Mouse (Mus musculus) frontal cortex, adult (tissue): ENCODE results near the gene Foxs1.

Experiments
- ATAC-seq: cut with Nextera tagmentation; 2 replicates; pipeline ENCODE4 v1.9.2; 2017; ENCODE audit warnings: mild to moderate bottlenecking, moderate library complexity, mixed read lengths; ENCODE audit not compliant: low TSS enrichment

Gene Foxs1

GRCm38 (mm10) chr2:152928219-152928987 lies 4.6 kb downstream of the Foxs1 start:
- ATAC-seq, result no peak

DNA sequence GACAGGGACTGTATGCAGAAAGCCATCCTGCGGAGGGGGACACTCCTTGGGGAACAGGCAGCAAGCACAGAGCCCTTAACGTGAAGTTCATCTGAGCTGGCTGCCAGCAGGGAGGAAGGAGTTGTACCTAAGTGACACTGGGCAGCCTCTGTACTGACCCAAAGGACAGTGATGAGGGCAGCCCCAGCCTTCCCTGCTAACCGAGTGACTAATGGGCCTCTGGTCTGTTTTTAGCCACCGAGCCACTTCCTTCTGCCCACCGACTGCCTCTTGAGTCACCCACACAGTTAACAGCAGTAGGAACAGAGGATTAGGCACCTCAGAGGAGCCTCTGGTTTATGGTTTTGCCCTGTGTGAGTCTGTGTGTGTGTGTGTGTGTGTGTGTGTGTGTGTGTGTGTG lies 5.6 kb downstream of the Foxs1 start:
- ATAC-seq, result peak; percentile 76

GRCm38 (mm10) chr2:152926896-152927295 lies 6.1 kb downstream of the Foxs1 start:
- ATAC-seq, result no peak

- no peak for ATAC-seq
Measured at GRCm38 (mm10) chr2:152925189-152925872, 7.7 kb downstream of the Foxs1 start.

DNA sequence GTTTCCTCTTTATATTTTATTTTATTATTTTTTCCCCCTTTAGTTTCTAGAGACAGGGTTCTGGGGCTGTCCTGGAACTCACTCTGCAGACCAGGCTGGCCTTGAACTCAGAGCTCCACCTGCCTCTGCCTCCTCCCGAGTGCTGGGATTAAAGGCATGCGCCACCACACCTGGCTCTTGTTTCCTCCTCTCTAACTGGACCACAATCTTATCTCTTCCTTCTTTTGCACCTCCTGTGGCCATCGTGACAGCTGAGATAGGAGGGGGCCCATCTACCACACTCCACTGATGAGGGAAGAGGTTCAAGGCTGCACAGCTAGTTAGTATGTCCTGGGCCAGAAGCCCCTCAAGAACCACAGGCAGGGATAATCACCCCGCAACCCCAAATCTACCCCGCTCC lies 8.5 kb downstream of the Foxs1 start:
- no peak for ATAC-seq

DNA sequence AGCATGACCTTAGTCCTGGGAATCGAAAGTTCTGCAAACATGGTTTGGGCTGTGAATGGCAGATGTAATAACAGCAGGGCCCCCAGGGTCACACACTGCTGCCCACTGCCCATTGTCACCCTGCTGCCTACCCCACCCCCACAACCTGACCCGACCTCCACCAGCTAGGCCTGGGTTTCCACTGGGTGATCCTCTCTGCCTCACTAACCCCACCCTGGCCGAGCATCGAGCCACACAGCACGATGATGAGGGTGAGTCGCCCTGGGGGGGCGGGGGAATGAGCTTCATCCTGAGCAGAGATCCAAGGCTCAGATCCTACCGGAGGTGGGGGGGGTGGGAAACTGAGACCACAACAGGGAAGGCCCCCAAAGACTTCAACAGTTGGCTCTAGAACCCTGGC lies 8.9 kb downstream of the Foxs1 start:
- ATAC-seq, result no peak

DNA sequence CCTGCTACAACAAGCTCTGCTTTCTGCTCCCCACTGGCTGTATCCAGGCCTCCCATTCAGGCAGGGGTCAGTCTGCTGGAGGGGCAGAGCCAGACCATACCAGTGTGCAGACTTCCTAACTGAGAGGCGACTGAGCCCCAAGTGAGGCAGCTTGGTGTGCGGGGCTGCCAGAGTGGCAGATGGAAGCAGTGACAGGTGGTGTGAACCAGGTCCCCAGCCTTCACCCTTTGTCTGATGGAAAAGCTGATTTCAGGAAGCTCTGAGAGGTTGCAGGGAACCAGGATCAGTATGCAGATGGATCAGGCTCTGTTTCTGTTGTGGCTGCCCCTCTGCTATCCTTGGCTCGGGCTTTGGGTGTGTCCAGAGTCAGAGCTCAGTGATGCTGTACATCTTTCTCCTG lies 9.4 kb downstream of the Foxs1 start:
- ATAC-seq, result no peak

GRCm38 (mm10) chr2:152922376-152922775 lies 10.6 kb downstream of the Foxs1 start:
- ATAC-seq, result no peak

- ATAC-seq, result no peak
Measured at GRCm38 (mm10) chr2:152917671-152918070, 15.3 kb downstream of the Foxs1 start.

DNA sequence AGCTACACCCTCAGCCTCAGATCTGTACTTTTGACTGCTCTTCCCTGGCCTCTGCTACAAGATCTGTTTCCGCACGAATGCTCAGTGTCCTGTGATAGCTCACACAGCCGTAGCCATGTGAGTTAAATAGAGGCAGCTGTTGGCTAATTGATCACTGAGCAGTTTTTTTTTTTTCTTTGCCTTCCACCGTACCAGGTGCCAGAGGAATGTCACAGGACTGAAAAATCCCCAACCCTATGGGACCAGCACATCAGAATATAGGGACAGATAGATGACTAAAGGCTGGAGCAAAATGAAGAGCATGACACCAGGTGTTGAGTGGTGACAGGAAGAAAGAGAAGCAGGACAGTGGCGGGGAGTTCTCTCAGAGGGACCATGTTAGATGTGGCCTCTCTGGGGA lies 16.9 kb downstream of the Foxs1 start:
- no peak for ATAC-seq

GRCm38 (mm10) chr2:152915453-152915852 lies 17.6 kb downstream of the Foxs1 start:
- ATAC-seq, result no peak

- peak; percentile 95 for ATAC-seq
Measured at GRCm38 (mm10) chr2:152914310-152915120, 18.5 kb downstream of the Foxs1 start.

GRCm38 (mm10) chr2:152913471-152913870 lies 19.5 kb downstream of the Foxs1 start:
- ATAC-seq, result no peak

GRCm38 (mm10) chr2:152911432-152911831 lies 21.6 kb downstream of the Foxs1 start:
- no peak for ATAC-seq

DNA sequence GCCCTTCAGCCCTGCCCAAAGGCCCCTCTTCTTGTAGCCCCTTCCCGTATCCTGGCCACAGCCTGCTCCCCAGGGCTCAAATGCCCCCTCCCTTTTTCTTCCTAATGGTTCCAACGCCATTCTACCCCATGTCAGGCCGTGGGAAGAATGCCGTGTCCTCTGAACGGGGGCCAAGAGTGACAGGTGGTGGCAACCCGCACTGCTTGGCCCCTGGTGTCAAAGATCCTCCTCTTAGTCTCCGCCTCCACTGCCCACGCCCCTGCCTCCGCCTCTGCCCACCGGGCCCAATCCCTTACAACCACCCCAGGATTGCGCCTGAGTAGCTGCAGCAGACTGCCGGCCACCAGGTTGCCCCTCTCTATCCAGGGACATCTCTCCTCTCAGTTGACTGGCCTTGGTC lies 22.0 kb downstream of the Foxs1 start, which contains the start of gene Mylk2:
TSS of gene Mylk2 (plus strand) at position 322 of the 400 bp plus-strand sequence.
- ATAC-seq, result no peak

DNA sequence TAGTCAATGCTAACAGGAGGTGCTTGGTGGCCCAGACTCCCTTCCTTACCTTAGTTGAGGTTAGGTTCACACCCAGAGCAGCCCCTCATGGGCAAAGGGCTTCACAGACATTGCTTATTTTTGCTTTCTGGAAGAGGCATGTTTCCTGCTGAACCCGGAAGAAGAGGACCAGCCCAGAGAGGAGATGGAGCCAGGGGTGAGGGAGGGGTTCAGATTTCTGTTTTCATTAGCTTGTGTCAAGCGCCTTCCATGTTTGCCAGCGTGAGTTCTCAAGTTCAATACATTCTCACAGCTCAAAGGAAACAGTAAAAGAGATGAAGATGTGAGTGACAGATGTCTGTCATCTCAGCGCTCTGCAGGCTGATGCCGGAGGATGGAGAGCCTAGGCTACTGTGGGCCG lies 23.2 kb downstream of the Foxs1 start:
- ATAC-seq, result no peak

DNA sequence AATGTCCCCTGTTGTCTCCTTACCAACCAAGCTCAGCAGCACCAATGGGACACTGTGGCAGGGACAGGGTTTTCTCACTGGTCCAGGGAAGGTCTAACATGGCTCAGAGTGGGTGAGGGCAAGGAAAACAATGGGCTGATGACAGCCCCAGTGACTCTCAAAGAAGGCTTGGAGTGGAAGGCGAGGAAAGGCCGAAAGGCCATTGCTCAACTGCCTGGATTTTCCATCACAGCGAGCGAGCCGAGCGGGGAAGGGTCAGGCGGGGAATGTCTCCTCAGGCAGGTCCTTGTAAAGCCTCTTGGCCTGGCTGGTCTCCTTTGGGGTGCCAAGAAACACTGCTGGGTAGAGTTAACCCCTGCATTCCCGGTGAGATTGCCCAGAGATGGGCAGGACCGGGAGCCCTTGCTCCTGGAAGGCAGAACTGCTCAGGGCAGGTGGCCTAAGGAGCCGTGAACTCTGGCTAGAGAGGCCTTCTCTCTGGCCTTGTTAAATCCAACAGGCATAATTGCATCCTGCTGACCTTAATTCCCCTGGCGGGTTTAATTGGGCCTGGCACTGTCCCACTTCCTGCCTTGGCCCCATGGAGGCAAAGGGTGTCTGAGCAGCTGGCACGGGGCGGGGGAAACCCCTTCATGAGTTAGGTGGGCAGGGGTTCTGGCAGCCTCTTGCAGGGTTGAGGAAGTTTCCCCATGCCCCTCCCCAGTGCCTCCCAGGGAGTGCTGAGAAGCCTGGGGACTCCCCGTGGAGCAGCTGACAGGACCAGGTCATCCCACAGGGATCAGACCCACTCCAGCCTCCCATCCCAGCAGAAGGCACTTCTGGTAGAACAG lies 25.7 kb downstream of the Foxs1 start:
- ATAC-seq, result no peak

DNA sequence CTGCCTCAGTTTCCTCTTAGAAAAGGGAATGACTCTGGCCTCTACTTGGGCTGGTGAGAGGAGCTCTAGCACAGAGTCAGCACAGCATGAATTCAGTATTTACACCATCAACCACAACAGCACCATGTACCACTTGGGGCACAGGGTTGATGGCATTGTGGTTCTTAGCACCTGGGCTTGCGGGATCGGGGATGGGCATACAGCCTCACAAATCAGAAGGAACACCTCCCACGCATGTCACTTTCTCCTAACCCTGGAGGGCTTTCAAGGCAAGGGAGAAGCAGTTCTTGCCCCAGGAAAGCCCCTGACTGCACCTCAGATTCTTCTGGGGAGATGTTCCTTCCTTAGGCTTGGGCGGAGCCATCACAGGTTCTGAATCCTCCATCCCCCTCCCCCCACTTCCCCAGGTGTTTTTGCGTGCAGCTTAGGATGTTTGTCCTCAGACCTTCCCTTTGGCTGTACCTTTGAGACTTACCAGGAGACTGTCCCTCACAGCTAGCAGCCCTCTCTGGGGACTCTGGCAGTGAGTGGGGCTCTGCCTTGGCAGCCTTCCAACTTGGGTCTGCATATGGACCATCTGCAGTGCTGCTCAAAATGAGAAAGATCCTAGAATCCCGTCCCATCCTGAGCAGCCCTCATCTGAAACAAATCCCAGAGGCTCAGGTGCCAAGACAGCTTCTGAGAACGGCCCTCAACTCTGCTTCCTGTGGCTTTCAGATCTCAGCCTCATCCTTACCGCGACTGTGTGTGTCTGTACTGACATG lies 26.6 kb downstream of the Foxs1 start:
- no peak for ATAC-seq

- no peak for ATAC-seq
Measured at GRCm38 (mm10) chr2:152905036-152905829, 27.8 kb downstream of the Foxs1 start.

DNA sequence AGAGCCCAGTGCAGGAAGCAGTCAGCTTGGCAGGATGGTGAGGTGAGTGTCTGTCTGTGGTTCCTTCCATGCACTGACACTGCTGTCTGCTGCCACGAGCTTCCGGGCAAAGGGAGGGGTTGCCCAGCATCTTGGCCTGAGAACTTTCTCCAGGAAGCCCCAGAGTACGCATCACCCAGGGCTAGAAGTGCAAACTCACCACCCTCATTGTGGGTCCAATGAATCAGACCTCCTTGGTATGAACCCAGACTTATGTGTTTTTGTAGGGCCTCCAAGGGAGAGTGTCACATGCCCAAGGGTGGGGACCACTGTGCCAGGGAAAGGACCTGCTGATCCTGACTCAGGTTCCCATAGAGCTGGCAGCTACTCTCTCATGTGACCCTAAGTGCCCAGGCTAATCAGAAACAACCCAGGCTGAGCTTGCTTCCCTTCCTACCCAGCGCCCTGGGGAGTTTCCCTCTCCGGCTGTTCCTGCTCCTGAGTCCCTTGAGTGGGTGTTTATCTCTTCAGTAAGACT lies 28.8 kb downstream of the Foxs1 start:
- peak; percentile 59; the same call in 1 of the 2 replicates for ATAC-seq
